Mouse (Mus musculus) embryonic fibroblast, embryonic 13.5 days (primary cell): ENCODE measurements at regions not wholly inside any gene's neighbourhood (a gene's known extent, or its start where the extent isn't known, plus 50 kb on each side); places are given as distances from the start of the nearest gene placed in this dataset.

Source experiments
- H3K27ac ChIP-seq: 2 replicates; pipeline ENCODE4 v1.5.1; 2012; ENCODE audit warnings: low read length, control low read depth, inconsistent platforms; ENCODE audit not compliant: insufficient read depth
- H3K4me1 ChIP-seq: 2 replicates; pipeline ENCODE4 v1.6.1; 2011; ENCODE audit warnings: low read length; ENCODE audit not compliant: control insufficient read depth, insufficient read depth
- H3K4me3 ChIP-seq: 2 replicates; pipeline ENCODE4 v1.5.1; 2011; ENCODE audit warnings: mild to moderate bottlenecking, control low read depth, low read length; ENCODE audit not compliant: insufficient read depth
- CTCF ChIP-seq: IDR thresholded peaks from 2 replicates; pipeline ENCODE4 v1.5.1; 2011; ENCODE audit warnings: mild to moderate bottlenecking, control low read depth, low read length, moderate library complexity, borderline replicate concordance; ENCODE audit not compliant: insufficient read depth
- POLR2A ChIP-seq: IDR thresholded peaks from 2 replicates; pipeline ENCODE4 v1.6.1; 2011; ENCODE audit warnings: low read depth, mild to moderate bottlenecking, control low read depth, low read length, moderate library complexity

GRCm38 (mm10) chr13:101487621-101488020 is 280.4 kb downstream of the Pik3r1 start:
- Histone ChIP-seq H3K27ac (no peak overlapping the region), H3K4me3 (no peak overlapping the region), H3K4me1 (no peaks in the 10 kb centered on the region)
- TF ChIP-seq POLR2A (no peak), CTCF (no peak)

DNA sequence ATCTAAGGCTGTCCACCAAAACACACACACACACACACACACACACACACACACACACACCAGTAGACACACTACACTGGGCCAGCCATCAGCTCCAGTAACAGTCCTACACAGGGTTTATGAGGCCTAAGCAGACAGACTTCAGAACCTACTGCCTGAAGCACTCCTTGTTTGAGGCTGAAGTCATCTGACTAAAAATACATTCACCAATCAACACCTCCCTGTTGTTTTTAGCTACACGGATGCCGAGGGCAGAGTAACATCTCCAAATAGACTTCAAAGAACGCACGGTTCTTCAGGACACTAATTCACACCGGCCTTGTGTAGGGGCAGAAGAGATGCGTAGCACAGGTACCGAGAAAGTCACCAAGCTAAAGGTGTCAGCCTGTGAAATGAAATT is 282.2 kb downstream of the Pik3r1 start:
- Histone ChIP-seq H3K4me3 (no peak overlapping the region), H3K27ac (no peak overlapping the region), H3K4me1 (no peaks in the 10 kb centered on the region)
- no peak for TF ChIP-seq POLR2A
- no peak for TF ChIP-seq CTCF

- no peaks in the 10 kb centered on the region for H3K4me1 ChIP-seq
- no peak overlapping the region for H3K4me3 ChIP-seq
- no peak overlapping the region for H3K27ac ChIP-seq
- TF ChIP-seq POLR2A (no peak), CTCF (no peak)
Measured at GRCm38 (mm10) chr13:101483816-101484215, 284.2 kb downstream of the Pik3r1 start.

DNA sequence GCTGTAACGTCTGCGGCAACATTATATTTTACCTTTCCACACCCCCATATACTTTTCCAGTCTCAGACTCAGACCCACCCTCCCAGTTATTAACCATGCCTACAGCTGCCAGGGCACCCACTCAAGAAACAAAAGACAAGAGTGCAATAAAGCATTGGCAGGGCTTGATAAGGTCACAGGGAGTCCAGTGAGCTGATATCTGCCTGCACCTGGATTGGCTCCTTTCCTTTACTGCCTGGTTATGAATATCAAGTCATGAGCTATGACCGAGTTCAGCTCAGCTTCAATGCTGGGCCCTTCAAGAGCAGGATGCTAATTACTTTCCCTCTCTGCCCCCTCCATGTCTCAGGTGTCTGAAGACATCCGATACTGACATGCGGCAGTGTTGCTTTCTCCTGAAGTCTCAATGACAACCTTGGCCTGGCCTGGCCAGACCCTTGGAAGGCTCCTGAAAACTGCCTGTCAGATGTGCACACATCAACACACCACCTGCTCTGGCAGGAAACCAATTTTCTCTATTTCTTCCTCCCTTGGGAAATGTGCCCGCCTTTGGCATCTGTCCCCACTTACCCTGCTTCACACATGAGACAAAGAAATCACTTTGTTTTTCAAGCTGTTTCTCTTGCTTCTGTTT is 286.3 kb downstream of the Pik3r1 start:
- TF ChIP-seq POLR2A, result no peak
- TF ChIP-seq CTCF, result no peak
- Histone ChIP-seq H3K4me1 (no peaks in the 10 kb centered on the region), H3K27ac (no peak overlapping the region), H3K4me3 (no peak overlapping the region)

DNA sequence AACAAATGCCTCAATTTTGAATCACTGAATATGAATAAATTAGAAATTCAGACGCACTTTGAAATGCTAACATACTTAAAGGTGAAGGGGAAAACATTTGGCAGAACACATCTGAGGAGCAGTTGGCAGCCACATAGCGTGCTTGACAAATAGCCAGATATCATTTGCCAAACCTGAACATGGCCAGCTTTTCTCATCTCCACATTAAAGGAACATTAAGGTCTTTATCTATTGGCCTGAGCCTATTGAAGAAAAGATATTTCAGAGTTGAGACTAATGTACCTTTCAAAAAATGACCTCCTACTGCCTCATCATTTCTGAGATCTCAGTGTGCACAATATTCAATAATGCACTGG is 288.7 kb downstream of the Pik3r1 start:
- no peak for TF ChIP-seq POLR2A
- no peak for TF ChIP-seq CTCF
- H3K4me3 ChIP-seq, result no peak overlapping the region
- H3K4me1 ChIP-seq, result no peaks in the 10 kb centered on the region
- H3K27ac ChIP-seq, result no peak overlapping the region

- no peak for TF ChIP-seq POLR2A
- TF ChIP-seq CTCF, result no peak
- Histone ChIP-seq H3K27ac (no peak overlapping the region), H3K4me3 (no peak overlapping the region), H3K4me1 (no peaks in the 10 kb centered on the region)
Measured at GRCm38 (mm10) chr13:101478608-101479296, 289.3 kb downstream of the Pik3r1 start.

- TF ChIP-seq CTCF, result no peak
- TF ChIP-seq POLR2A, result no peak
- Histone ChIP-seq H3K4me1 (no peaks in the 10 kb centered on the region), H3K27ac (no peak overlapping the region), H3K4me3 (no peak overlapping the region)
Measured at GRCm38 (mm10) chr13:101473349-101473748, 294.7 kb downstream of the Pik3r1 start.

DNA sequence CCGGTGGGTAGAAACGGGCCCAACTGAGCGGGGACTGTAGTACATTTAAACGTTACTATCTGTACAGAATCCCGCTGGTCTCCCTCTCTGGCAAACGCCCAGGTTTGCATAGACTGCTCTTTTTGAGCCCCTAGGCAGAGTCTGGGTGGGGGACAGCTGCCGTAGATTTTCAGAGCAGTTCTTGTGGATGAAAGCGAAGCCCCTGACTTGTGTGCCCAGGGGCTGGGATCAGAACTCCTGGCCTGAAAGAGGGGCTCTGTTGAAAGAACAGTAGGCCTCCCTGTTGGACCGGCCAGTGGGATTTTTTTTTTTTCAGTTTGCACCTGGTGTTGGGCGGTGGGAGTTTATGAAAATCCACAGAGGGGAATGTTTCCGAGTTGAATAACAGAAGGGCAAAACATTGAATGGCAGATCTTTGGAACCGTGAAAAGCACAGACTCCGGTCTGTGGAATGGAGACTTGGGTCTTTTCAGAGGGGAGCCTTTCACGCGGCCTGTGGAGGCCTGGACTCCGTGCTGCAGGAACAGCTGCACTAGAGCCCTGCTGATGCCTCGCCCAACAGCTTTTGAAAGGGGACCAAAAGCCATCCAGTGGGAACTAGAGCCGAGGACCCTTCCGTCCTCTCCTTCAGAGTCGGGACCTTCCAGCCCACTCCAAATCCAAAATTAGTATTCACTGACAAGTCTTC is 297.3 kb downstream of the Pik3r1 start:
- H3K27ac ChIP-seq, result no peak overlapping the region
- H3K4me1 ChIP-seq, result no peaks in the 10 kb centered on the region
- H3K4me3 ChIP-seq, result no peak overlapping the region
- TF ChIP-seq CTCF (no peak), POLR2A (no peak)

DNA sequence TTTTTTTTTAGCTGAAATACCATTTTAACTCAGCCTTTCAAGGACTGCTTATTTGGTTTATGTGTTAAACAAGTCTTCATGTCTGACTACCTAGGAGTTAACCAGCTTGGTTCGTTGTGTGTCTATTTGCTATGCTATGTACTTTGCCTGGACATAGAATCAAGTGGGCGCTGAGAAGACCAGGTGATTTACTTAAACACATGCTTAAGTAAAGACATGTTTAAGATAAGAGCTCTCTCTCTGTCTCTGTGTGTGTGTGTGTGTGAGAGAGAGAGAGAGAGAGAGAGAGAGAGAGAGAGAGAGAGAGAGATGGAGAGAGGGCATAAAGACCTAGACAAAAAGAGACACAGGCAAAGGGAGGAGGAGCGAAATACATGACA is 302.3 kb downstream of the Pik3r1 start:
- Histone ChIP-seq H3K27ac (no peak overlapping the region), H3K4me3 (no peak overlapping the region), H3K4me1 (peaks cover 4% of the 10 kb centered on the region; the same call in 1 of the 2 replicates)
- no peak for TF ChIP-seq POLR2A
- no peak for TF ChIP-seq CTCF

GRCm38 (mm10) chr13:101464928-101465747 is 302.9 kb downstream of the Pik3r1 start:
- H3K4me1 ChIP-seq, result peaks cover 4% of the 10 kb centered on the region; the same call in 1 of the 2 replicates
- TF ChIP-seq POLR2A (no peak), CTCF (no peak)
- no peak overlapping the region for H3K4me3 ChIP-seq
- no peak overlapping the region for H3K27ac ChIP-seq
